Mouse (Mus musculus) forebrain, embryonic 12.5 days (tissue): ENCODE data around the gene Rbp4. TPM values are rescaled to one million over a fixed set of nuclear protein-coding genes. Genes with fewer than 3 reads are reported as not detected.

ENCODE experiments used
- ATAC-seq: fragments of 200-750 bp; cut with Nextera tagmentation; 2 replicates; pipeline ENCODE4 v1.8.0; 2017; ENCODE audit warnings: moderate TSS enrichment; ENCODE audit not compliant: low FRiP score
- H3K27ac ChIP-seq: fragments of 300-500 bp; sonication (generic); 2 replicates; pipeline ENCODE4 v1.5.1; 2016; ENCODE audit warnings: mild to moderate bottlenecking
- H3K27me3 ChIP-seq: fragments of 300-500 bp; sonication (generic); 2 replicates; pipeline ENCODE4 v1.6.1; 2016; ENCODE audit warnings: mild to moderate bottlenecking
- H3K36me3 ChIP-seq: fragments of 300-500 bp; sonication (generic); replicated peaks from 2 replicates; pipeline ENCODE4 v1.6.1; 2016; ENCODE audit warnings: mild to moderate bottlenecking
- H3K4me1 ChIP-seq: fragments of 300-500 bp; sonication (generic); 2 replicates; pipeline ENCODE4 v1.6.1; 2016
- H3K4me2 ChIP-seq: fragments of 300-500 bp; sonication (generic); 2 replicates; pipeline ENCODE4 v1.6.1; 2016; ENCODE audit warnings: mild to moderate bottlenecking, moderate library complexity
- H3K4me3 ChIP-seq: fragments of 300-500 bp; sonication (generic); replicated peaks from 2 replicates; pipeline ENCODE4 v1.5.1; 2016; ENCODE audit warnings: mild to moderate bottlenecking
- H3K9ac ChIP-seq: fragments of 300-500 bp; sonication (generic); 2 replicates; pipeline ENCODE4 v1.6.1; 2016; ENCODE audit warnings: mild to moderate bottlenecking
- H3K9me3 ChIP-seq: fragments of 300-500 bp; sonication (generic); 2 replicates; pipeline ENCODE4 v1.6.1; 2016
- WGBS: fragments of 180-500 bp; shearing (Covaris S2); methylation state at CpG from one replicate; pipeline ENCODE4 v1.1.7; 2016; 5-methylcytosine and 5-hydroxymethylcytosine counted together
- polyA plus RNA-seq: library from polyadenylated mRNA; unstranded; fragments of >200 nt; fragmentation: Nextera tagmentation; extraction: Ambion mirVana; gene quantifications from 2 replicates; pipeline ENCODE4 v1.2.1, GENCODE M21; 2016

Gene Rbp4
- polyA plus RNA-seq, 1 experiment from 2014 or later = 0.75 TPM

GRCm38 (mm10) chr19:38114834-38115491, 10.1 kb downstream of the Rbp4 start:
- H3K36me3 ChIP-seq = no peaks in the 10 kb centered on the region
- H3K27me3 ChIP-seq = no peaks in the 10 kb centered on the region
- WGBS = 87% methylated on average over 7 of the region's 7 CpGs
- H3K27ac ChIP-seq = no peak overlapping the region
- H3K4me1 ChIP-seq = no peaks in the 10 kb centered on the region
- no peaks in the 10 kb centered on the region for H3K9me3 ChIP-seq
- no peak overlapping the region for H3K9ac ChIP-seq
- ATAC-seq = no peak
- H3K4me2 ChIP-seq = no peak overlapping the region
- H3K4me3 ChIP-seq = no peak overlapping the region

GRCm38 (mm10) chr19:38112575-38112974, 12.5 kb downstream of the Rbp4 start:
- no peak overlapping the region for H3K9ac ChIP-seq
- H3K4me3 ChIP-seq = no peak overlapping the region
- no peaks in the 10 kb centered on the region for H3K27me3 ChIP-seq
- no peaks in the 10 kb centered on the region for H3K4me1 ChIP-seq
- ATAC-seq = no peak
- WGBS = 47% methylated on average over 4 of the region's 4 CpGs
- H3K27ac ChIP-seq = no peak overlapping the region
- H3K9me3 ChIP-seq = no peaks in the 10 kb centered on the region
- H3K36me3 ChIP-seq = no peaks in the 10 kb centered on the region
- H3K4me2 ChIP-seq = no peak overlapping the region

- Histone ChIP-seq H3K4me1 (no peaks in the 10 kb centered on the region), H3K9ac (no peak overlapping the region), H3K27ac (no peak overlapping the region), H3K9me3 (no peaks in the 10 kb centered on the region), H3K36me3 (no peaks in the 10 kb centered on the region), H3K4me2 (no peak overlapping the region), H3K27me3 (no peaks in the 10 kb centered on the region), H3K4me3 (no peak overlapping the region)
- ATAC-seq = no peak
- WGBS = 79% methylated on average over 8 of the region's 8 CpGs
Measured at GRCm38 (mm10) chr19:38111056-38111455, 14.0 kb downstream of the Rbp4 start.

GRCm38 (mm10) chr19:38109506-38110242, 15.4 kb downstream of the Rbp4 start:
- H3K27ac ChIP-seq = no peak overlapping the region
- no peaks in the 10 kb centered on the region for H3K27me3 ChIP-seq
- no peak overlapping the region for H3K4me3 ChIP-seq
- no peak overlapping the region for H3K4me2 ChIP-seq
- no peaks in the 10 kb centered on the region for H3K4me1 ChIP-seq
- no peaks in the 10 kb centered on the region for H3K36me3 ChIP-seq
- no peak overlapping the region for H3K9ac ChIP-seq
- no peak for ATAC-seq
- no peaks in the 10 kb centered on the region for H3K9me3 ChIP-seq
- 93% methylated on average over 15 of the region's 15 CpGs for WGBS

- Histone ChIP-seq H3K27ac (no peak overlapping the region), H3K4me2 (no peak overlapping the region), H3K4me1 (no peaks in the 10 kb centered on the region), H3K27me3 (no peaks in the 10 kb centered on the region), H3K9me3 (no peaks in the 10 kb centered on the region), H3K9ac (no peak overlapping the region), H3K4me3 (no peak overlapping the region), H3K36me3 (no peaks in the 10 kb centered on the region)
- WGBS = 95% methylated on average over 4 of the region's 4 CpGs
- ATAC-seq = no peak
Measured at GRCm38 (mm10) chr19:38107871-38108270, 17.2 kb downstream of the Rbp4 start.

GRCm38 (mm10) chr19:38096858-38097758, 28.0 kb downstream of the Rbp4 start, which contains the start of gene Ffar4:
Ffar4 (plus strand) TSS chr19:38097071.
- H3K36me3 ChIP-seq = no peaks in the 10 kb centered on the region
- H3K4me3 ChIP-seq = peak within 1 kb of the TSS; percentile 31
- H3K9ac ChIP-seq = no peak within 1 kb of the TSS
- peaks cover 60% of the 10 kb centered on the region for H3K27me3 ChIP-seq
- peak within 1 kb of the TSS; percentile 50 for H3K4me2 ChIP-seq
- ATAC-seq = peak; percentile 20; the same call in 1 of the 2 replicates
- no peaks in the 10 kb centered on the region for H3K9me3 ChIP-seq
- WGBS = under 1% methylated on average over 76 of the region's 77 CpGs
- H3K27ac ChIP-seq = no peak within 1 kb of the TSS
- peaks cover 11% of the 10 kb centered on the region for H3K4me1 ChIP-seq

GRCm38 (mm10) chr19:38096231-38096630, 28.9 kb downstream of the Rbp4 start:
- no peak overlapping the region for H3K4me3 ChIP-seq
- no peaks in the 10 kb centered on the region for H3K36me3 ChIP-seq
- no peak for ATAC-seq
- peaks cover 60% of the 10 kb centered on the region for H3K27me3 ChIP-seq
- peaks cover 11% of the 10 kb centered on the region for H3K4me1 ChIP-seq
- no peak overlapping the region for H3K4me2 ChIP-seq
- 19% methylated on average over 4 of the region's 4 CpGs for WGBS
- no peak overlapping the region for H3K27ac ChIP-seq
- no peaks in the 10 kb centered on the region for H3K9me3 ChIP-seq
- H3K9ac ChIP-seq = no peak overlapping the region

- H3K4me3 ChIP-seq = no peak overlapping the region
- WGBS = 62% methylated on average over 4 of the region's 4 CpGs
- H3K27ac ChIP-seq = no peak overlapping the region
- no peak overlapping the region for H3K9ac ChIP-seq
- H3K9me3 ChIP-seq = no peaks in the 10 kb centered on the region
- H3K4me1 ChIP-seq = no peaks in the 10 kb centered on the region; the same call in 1 of the 2 replicates
- ATAC-seq = no peak
- H3K36me3 ChIP-seq = no peaks in the 10 kb centered on the region
- H3K27me3 ChIP-seq = peaks cover 30% of the 10 kb centered on the region
- H3K4me2 ChIP-seq = no peak overlapping the region
Measured at GRCm38 (mm10) chr19:38091512-38091985, 33.5 kb downstream of the Rbp4 start.

GRCm38 (mm10) chr19:38089358-38089757, 35.7 kb downstream of the Rbp4 start:
- Histone ChIP-seq H3K27me3 (peaks cover 9% of the 10 kb centered on the region), H3K4me2 (no peak overlapping the region), H3K4me1 (no peaks in the 10 kb centered on the region; the same call in 1 of the 2 replicates), H3K27ac (no peak overlapping the region), H3K9me3 (no peaks in the 10 kb centered on the region), H3K9ac (no peak overlapping the region), H3K4me3 (no peak overlapping the region), H3K36me3 (no peaks in the 10 kb centered on the region)
- 79% methylated on average over 8 of the region's 8 CpGs for WGBS
- no peak for ATAC-seq

- no peak overlapping the region for H3K4me2 ChIP-seq
- 64% methylated on average over 11 of the region's 11 CpGs for WGBS
- no peak overlapping the region for H3K27ac ChIP-seq
- H3K9me3 ChIP-seq = no peaks in the 10 kb centered on the region
- no peaks in the 10 kb centered on the region for H3K27me3 ChIP-seq
- H3K4me1 ChIP-seq = no peaks in the 10 kb centered on the region; the same call in 1 of the 2 replicates
- ATAC-seq = no peak
- no peak overlapping the region for H3K9ac ChIP-seq
- H3K4me3 ChIP-seq = no peak overlapping the region
- no peaks in the 10 kb centered on the region for H3K36me3 ChIP-seq
Measured at GRCm38 (mm10) chr19:38086948-38087551, 38.0 kb downstream of the Rbp4 start.

GRCm38 (mm10) chr19:38085841-38086240, 39.2 kb downstream of the Rbp4 start:
- Histone ChIP-seq H3K27ac (no peak overlapping the region), H3K27me3 (no peaks in the 10 kb centered on the region), H3K4me1 (no peaks in the 10 kb centered on the region), H3K9ac (no peak overlapping the region), H3K9me3 (no peaks in the 10 kb centered on the region), H3K4me3 (no peak overlapping the region), H3K36me3 (no peaks in the 10 kb centered on the region), H3K4me2 (no peak overlapping the region)
- 96% methylated on average over 4 of the region's 4 CpGs for WGBS
- no peak for ATAC-seq
